Mouse (Mus musculus): ENCODE measurements at regions not wholly inside any gene's neighbourhood (a gene's known extent, or its start where the extent isn't known, plus 50 kb on each side); places are given as distances from the start of the nearest gene placed in this dataset.

DNA sequence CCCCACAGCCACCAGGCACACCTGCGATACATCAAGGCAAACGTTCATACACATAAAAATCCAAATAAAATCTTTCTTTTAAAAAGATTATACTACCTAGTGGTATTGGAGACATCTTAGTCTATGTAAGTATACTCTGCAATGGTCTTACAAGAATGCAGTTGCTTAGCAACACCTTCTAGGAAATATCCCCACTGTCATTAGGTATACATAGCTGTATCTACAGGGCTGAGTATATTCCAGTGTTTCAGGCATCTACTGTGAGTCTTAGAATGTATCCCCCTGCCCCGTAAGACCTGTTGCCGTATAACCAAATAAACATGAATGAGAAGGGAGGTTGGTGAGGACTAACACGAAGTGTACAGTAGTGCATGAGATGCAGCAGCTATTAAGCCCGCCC lies 142.8 kb upstream of the Nabp1 start:
- TF ChIP-seq NANOG (IDR thresholded peaks at IDR 0.05; ENCODE audit: borderline replicate concordance, low read length) (no peak), CTCF (conservative IDR thresholded peaks at IDR 0.05; ENCODE audit: low read length) (no peak)

All from E14TG2a.4 (cell line).